Comparison of ENCODE assay signal across 9 mouse cellular contexts in genomic region chr3:49908426-49909341, GRCm38 (mm10).
DNase-seq lines count a peak whose midpoint lies in the region; ATAC-seq lines count a peak whose summit lies in the region.
"Had no signal": no experiment of that assay in that cellular context is flagged by ENCODE, and none has a peak within 500 bp of the region (broad histone marks: within the 10 kb centered on the region; RNA-seq: fewer than 3 reads in every experiment).

No protein-coding gene starts in this region.

- H3K4me2 ChIP-seq in midbrain, embryonic 13.5 days (replicated peaks): no peak overlapping the region
- H3K4me2 ChIP-seq in stomach, embryonic 15.5 days: no peak overlapping the region

- H3K4me3 ChIP-seq in midbrain, embryonic 10.5 days: no peak overlapping the region
- H3K4me3 ChIP-seq in midbrain, embryonic 13.5 days (replicated peaks): no peak overlapping the region
- H3K4me3 ChIP-seq in stomach, embryonic 15.5 days (replicated peaks): no peak overlapping the region

- H3K4me1 ChIP-seq in midbrain, embryonic 10.5 days: peaks cover 22% of the 10 kb centered on the region
- H3K4me1 ChIP-seq in midbrain, embryonic 13.5 days (replicated peaks): peaks cover 20% of the 10 kb centered on the region
- 0 out of 2 replicates have a peak, but pooled peaks cover 3% of the 10 kb centered on the region for H3K4me1 ChIP-seq in stomach, embryonic 15.5 days

- DNase-seq in midbrain, embryonic 10.5 days (ENCODE audit: low spot score): no peak
- peak; percentile 62 for DNase-seq in fibroblast of lung, adult 2 months (ENCODE audit: low read depth)
- peak; percentile 74 for DNase-seq in kidney, postnatal 10 days
- no peak for DNase-seq in right cerebral cortex, postnatal 36 days (ENCODE audit: low spot score in 2 of 2)
- DNase-seq in ovary, postnatal 36 days (ENCODE audit: low spot score): no peak

- H3K9ac ChIP-seq in midbrain, embryonic 13.5 days (replicated peaks): no peak overlapping the region
- H3K9ac ChIP-seq in stomach, embryonic 15.5 days: no peak overlapping the region

- no peak for ATAC-seq in midbrain, embryonic 13.5 days
- ATAC-seq in stomach, embryonic 15.5 days (ENCODE audit: insufficient read depth, low FRiP score, low read depth): no peak
- no peak for ATAC-seq in frontal cortex, adult (ENCODE audit: low TSS enrichment)
- ATAC-seq: Patski had no signal

- peak overlapping the region; percentile 49; the same call in 1 of the 2 replicates for H3K27ac ChIP-seq in midbrain, embryonic 10.5 days (replicated peaks)
- no peak overlapping the region for H3K27ac ChIP-seq in midbrain, embryonic 13.5 days
- H3K27ac ChIP-seq in stomach, embryonic 15.5 days: peak overlapping the region; percentile 23

- WGBS in midbrain, embryonic 10.5 days: 63% methylated on average over 12 of the region's 12 CpGs
- 60% methylated on average over 12 of the region's 12 CpGs for WGBS in midbrain, embryonic 13.5 days
- 34% methylated on average over 12 of the region's 12 CpGs for WGBS in stomach, embryonic 15.5 days

- H3K27me3 ChIP-seq in midbrain, embryonic 10.5 days (ENCODE audit: low read depth, poor library complexity, severe bottlenecking): no peaks in the 10 kb centered on the region
- H3K27me3 ChIP-seq in midbrain, embryonic 13.5 days: no peaks in the 10 kb centered on the region
- H3K27me3 ChIP-seq in stomach, embryonic 15.5 days (replicated peaks): no peaks in the 10 kb centered on the region
- H3K27me3 ChIP-seq: Patski had no signal

- H3K36me3 ChIP-seq in midbrain, embryonic 10.5 days: no peaks in the 10 kb centered on the region
- H3K36me3 ChIP-seq in midbrain, embryonic 13.5 days: no peaks in the 10 kb centered on the region
- H3K36me3 ChIP-seq in stomach, embryonic 15.5 days: no peaks in the 10 kb centered on the region

- H3K9me3 ChIP-seq in midbrain, embryonic 10.5 days (replicated peaks): no peaks in the 10 kb centered on the region
- no peaks in the 10 kb centered on the region for H3K9me3 ChIP-seq in midbrain, embryonic 13.5 days
- H3K9me3 ChIP-seq in stomach, embryonic 15.5 days: no peaks in the 10 kb centered on the region

Comparison
In these comparisons a context has a peak if more than half of its experiments do, and no peak if none do; other contexts are left out.
1. DNase-seq: peak in fibroblast of lung, adult 2 months (single experiment) and kidney, postnatal 10 days (single experiment); none in midbrain, embryonic 10.5 days (single experiment), right cerebral cortex, postnatal 36 days (0 of 2) and ovary, postnatal 36 days (single experiment).